Mouse (Mus musculus) forebrain, embryonic 12.5 days (tissue): ENCODE results near the gene Abca5. TPM values are rescaled to one million over a fixed set of nuclear protein-coding genes. Genes with fewer than 3 reads are reported as not detected.
"Not testable (repeated sequence)": the region's sequence is repeated elsewhere in the genome, so short reads cannot be mapped to it uniquely, and the experiment has no call there.

ENCODE experiments used
- ATAC-seq: fragments of 200-750 bp; cut with Nextera tagmentation; 2 replicates; pipeline ENCODE4 v1.8.0; 2017; ENCODE audit warnings: moderate TSS enrichment; ENCODE audit not compliant: low FRiP score
- H3K27ac ChIP-seq: fragments of 300-500 bp; sonication (generic); 2 replicates; pipeline ENCODE4 v1.5.1; 2016; ENCODE audit warnings: mild to moderate bottlenecking
- H3K27me3 ChIP-seq: fragments of 300-500 bp; sonication (generic); 2 replicates; pipeline ENCODE4 v1.6.1; 2016; ENCODE audit warnings: mild to moderate bottlenecking
- H3K36me3 ChIP-seq: fragments of 300-500 bp; sonication (generic); replicated peaks from 2 replicates; pipeline ENCODE4 v1.6.1; 2016; ENCODE audit warnings: mild to moderate bottlenecking
- H3K4me1 ChIP-seq: fragments of 300-500 bp; sonication (generic); 2 replicates; pipeline ENCODE4 v1.6.1; 2016
- H3K4me2 ChIP-seq: fragments of 300-500 bp; sonication (generic); 2 replicates; pipeline ENCODE4 v1.6.1; 2016; ENCODE audit warnings: mild to moderate bottlenecking, moderate library complexity
- H3K4me3 ChIP-seq: fragments of 300-500 bp; sonication (generic); replicated peaks from 2 replicates; pipeline ENCODE4 v1.5.1; 2016; ENCODE audit warnings: mild to moderate bottlenecking
- H3K9ac ChIP-seq: fragments of 300-500 bp; sonication (generic); 2 replicates; pipeline ENCODE4 v1.6.1; 2016; ENCODE audit warnings: mild to moderate bottlenecking
- H3K9me3 ChIP-seq: fragments of 300-500 bp; sonication (generic); 2 replicates; pipeline ENCODE4 v1.6.1; 2016
- WGBS: fragments of 180-500 bp; shearing (Covaris S2); methylation state at CpG from one replicate; pipeline ENCODE4 v1.1.7; 2016; 5-methylcytosine and 5-hydroxymethylcytosine counted together
- polyA plus RNA-seq: library from polyadenylated mRNA; unstranded; fragments of >200 nt; fragmentation: Nextera tagmentation; extraction: Ambion mirVana; gene quantifications from 2 replicates; pipeline ENCODE4 v1.2.1, GENCODE M21; 2016

Gene Abca5
- polyA plus RNA-seq, 1 experiment from 2014 or later, result 4.4 TPM

DNA sequence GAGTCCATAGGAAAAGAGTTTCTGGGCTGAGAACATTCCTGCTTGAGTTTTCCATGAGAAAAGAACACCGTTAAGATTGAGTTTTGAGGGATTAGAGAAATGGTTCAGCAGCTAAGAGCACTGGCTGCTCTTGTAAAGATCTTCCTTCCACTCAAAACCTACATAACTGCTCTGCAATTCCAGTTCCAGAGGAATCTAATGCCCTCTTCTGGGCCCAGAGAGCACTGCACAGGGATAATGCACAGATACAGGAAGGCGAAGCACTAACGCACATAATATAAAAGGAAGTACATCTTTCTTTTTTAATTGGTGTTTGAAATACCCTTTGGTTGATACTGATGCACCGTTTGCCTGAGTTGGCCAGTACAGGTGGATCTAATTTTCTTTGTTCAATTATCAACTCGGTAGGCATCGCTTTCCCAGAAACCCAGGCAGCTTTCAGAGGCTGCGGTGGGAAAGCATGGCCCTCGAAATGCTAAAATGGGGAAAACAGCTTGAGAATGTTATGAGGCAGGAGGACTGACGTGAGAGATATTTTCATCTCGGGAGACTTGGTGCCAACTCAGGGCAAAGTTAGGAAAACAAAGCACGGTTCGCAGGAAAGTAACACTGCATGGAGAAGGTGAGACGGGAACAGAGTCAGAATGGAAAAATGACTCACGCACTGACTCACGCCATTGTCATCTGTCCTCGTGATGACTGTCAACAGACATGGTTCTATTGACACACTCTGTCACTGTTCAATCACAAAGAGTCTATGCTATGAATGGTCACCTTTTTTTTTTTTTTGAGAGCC, 20.4 kb upstream of the Abca5 start:
- Histone ChIP-seq H3K36me3 (no peaks in the 10 kb centered on the region), H3K4me1 (no peaks in the 10 kb centered on the region), H3K27me3 (no peaks in the 10 kb centered on the region), H3K9ac (no peak overlapping the region), H3K27ac (no peak overlapping the region), H3K4me2 (no peak overlapping the region), H3K9me3 (no peaks in the 10 kb centered on the region), H3K4me3 (no peak overlapping the region)
- no peak for ATAC-seq
- WGBS, result 74% methylated on average over 16 of the region's 16 CpGs

DNA sequence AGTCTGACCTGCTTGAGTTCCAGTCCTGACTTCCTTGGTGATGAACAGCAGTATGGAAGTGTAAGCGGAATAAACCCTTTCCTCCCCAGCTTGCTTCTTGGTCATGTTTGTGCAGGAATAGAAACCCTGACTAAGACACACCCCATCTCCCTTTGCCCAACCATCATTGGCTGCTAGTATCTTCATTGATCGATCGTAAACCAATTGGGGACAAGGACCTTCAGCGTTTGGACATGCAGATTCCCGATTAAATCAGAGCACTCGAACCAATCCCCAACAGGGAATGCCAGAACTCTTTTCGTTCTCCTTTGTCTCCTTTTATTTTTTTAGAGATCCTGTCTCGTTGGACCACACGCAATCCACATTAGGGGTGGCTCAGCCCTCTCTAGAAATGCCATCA, 17.6 kb upstream of the Abca5 start:
- WGBS, result 86% methylated on average over 9 of the region's 9 CpGs
- not testable (repeated sequence) for H3K4me1 ChIP-seq

DNA sequence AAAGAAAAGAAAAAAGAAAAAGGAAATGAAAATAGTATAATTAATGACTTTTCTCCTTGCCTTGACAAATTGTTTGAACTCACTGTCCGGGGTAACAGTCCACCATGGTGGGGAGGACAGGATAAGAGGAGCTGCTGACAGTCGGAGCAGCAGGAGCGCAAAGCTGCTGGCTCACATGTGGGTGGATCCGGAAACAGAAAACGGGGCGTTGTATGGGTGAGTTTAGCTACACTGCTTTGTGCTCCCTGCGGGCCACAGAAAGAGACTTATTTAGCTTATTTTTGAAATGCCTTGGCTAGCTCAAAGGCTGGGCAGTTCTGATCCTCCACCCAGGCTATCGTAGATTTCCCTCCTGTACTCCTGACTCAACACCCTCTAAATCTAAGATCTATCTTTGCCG, 16.7 kb upstream of the Abca5 start:
- Histone ChIP-seq H3K27me3 (no peaks in the 10 kb centered on the region), H3K4me1 (no peaks in the 10 kb centered on the region), H3K4me3 (no peak overlapping the region), H3K9ac (no peak overlapping the region), H3K4me2 (no peak overlapping the region), H3K9me3 (no peaks in the 10 kb centered on the region), H3K36me3 (no peaks in the 10 kb centered on the region), H3K27ac (no peak overlapping the region)
- no peak for ATAC-seq
- WGBS, result 79% methylated on average over 9 of the region's 9 CpGs

More for the DNA sequence above, 17.6 kb upstream of the Abca5 start:
- ATAC-seq, H3K27ac ChIP-seq, H3K9me3 ChIP-seq, H3K9ac ChIP-seq, H3K36me3 ChIP-seq, H3K27me3 ChIP-seq, H3K4me3 ChIP-seq, H3K4me2 ChIP-seq: not testable (repeated sequence)

DNA sequence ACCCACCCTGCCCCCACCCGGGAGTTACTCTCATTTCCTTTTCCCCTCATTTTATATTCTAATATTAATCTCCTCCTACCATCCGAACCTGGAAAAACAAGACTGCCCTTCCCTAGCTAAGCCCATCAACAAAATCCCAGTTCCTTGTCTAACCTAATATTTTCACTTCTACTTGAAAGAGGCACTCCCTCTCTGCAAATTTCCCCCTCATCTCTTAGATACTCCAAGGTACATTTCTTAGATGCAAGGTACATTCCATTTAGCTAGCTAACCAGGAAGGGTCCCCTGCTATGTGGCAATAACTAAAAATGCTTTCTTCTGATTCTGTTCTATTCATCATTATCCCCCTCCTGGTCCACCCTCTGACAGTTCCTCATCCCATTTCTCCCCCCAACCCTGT, 10.7 kb upstream of the Abca5 start:
- Histone ChIP-seq H3K9me3 (no peaks in the 10 kb centered on the region), H3K9ac (no peak overlapping the region), H3K27me3 (no peaks in the 10 kb centered on the region), H3K4me2 (no peak overlapping the region), H3K4me1 (no peaks in the 10 kb centered on the region), H3K27ac (no peak overlapping the region), H3K36me3 (no peaks in the 10 kb centered on the region), H3K4me3 (no peak overlapping the region)
- 74% methylated on average over 2 of the region's 2 CpGs for WGBS
- no peak for ATAC-seq

DNA sequence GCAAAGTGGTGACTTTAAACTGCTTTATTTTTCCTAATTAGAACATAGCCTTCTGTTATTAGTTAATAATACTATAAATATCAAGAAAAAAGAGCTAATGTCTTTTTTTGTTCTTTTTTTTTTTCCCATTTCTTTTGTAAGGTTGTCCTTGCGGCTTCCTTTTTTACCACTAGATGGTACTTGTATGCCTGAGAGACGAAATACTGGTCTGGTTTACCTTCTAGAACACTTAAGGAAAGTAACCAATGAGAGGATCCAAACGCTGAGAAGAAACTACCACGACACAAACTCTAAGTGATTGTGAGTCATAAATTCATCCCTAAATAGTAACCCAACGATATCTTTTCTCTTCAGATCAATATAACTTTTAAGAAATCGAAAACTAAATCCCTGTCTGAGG, 10.3 kb upstream of the Abca5 start:
- Histone ChIP-seq H3K4me2 (no peak overlapping the region), H3K9ac (no peak overlapping the region), H3K36me3 (no peaks in the 10 kb centered on the region), H3K4me3 (no peak overlapping the region), H3K27me3 (no peaks in the 10 kb centered on the region), H3K27ac (no peak overlapping the region), H3K9me3 (no peaks in the 10 kb centered on the region), H3K4me1 (no peaks in the 10 kb centered on the region)
- 69% methylated on average over 6 of the region's 6 CpGs for WGBS
- no peak for ATAC-seq

DNA sequence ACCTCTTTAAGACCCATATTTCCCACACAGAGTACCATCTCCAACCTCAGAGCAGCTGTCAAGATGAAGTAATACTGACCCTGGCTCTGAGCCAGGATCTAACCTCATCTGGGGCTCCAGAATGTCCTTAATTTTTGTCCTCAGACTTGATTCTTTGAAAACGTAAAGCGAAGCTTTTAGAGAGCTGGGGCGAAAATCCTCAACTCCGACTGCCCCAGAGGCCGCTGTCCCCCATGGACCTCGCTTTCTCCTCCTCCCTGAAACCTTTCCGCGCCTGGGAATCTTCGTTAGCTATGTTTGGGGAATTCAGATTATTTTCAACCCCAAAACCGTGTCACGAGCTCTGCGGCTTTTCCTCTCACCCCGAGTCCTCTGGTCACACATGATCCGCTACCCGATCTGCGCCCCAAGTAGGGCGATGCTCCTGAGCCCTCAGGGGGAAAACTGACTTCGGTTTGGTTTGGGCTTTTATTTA, 665 bp downstream of the Abca5 start:
- H3K4me1 ChIP-seq, result peaks cover 4% of the 10 kb centered on the region; the same call in 1 of the 2 replicates
- no peaks in the 10 kb centered on the region for H3K36me3 ChIP-seq
- H3K27me3 ChIP-seq, result peaks cover 4% of the 10 kb centered on the region; the same call in 1 of the 2 replicates
- peak; percentile 42 for ATAC-seq
- H3K9me3 ChIP-seq, result no peaks in the 10 kb centered on the region
- peak overlapping the region; percentile 82 for H3K4me3 ChIP-seq
- no peak overlapping the region for H3K27ac ChIP-seq
- WGBS, result under 1% methylated on average over 18 of the region's 18 CpGs
- peak overlapping the region; percentile 85 for H3K4me2 ChIP-seq
- peak overlapping the region; percentile 70 for H3K9ac ChIP-seq

DNA sequence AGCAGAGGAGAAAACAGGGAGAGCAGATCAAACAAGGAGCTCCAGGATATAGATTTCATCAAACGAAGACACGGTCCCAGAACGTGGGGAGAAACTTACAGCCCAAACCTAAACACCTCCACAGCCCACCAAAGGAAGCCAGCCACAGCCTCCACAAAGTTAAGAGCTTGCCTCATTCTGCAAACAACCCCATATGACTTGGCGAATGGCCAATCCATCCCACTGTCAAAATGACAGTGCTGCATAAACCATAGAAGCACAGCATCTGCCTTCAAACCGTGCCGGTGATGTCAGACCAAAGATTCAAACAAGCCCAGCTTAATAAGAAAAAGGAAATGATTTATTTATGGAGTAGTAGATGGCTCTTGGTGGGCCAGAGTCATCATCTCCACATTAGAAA, 7.4 kb downstream of the Abca5 start:
- Histone ChIP-seq H3K4me1 (no peaks in the 10 kb centered on the region), H3K9ac (no peak overlapping the region), H3K27ac (no peak overlapping the region), H3K4me2 (no peak overlapping the region), H3K9me3 (no peaks in the 10 kb centered on the region), H3K36me3 (no peaks in the 10 kb centered on the region), H3K27me3 (no peaks in the 10 kb centered on the region), H3K4me3 (no peak overlapping the region)
- ATAC-seq, result no peak
- 83% methylated on average over 6 of the region's 6 CpGs for WGBS

DNA sequence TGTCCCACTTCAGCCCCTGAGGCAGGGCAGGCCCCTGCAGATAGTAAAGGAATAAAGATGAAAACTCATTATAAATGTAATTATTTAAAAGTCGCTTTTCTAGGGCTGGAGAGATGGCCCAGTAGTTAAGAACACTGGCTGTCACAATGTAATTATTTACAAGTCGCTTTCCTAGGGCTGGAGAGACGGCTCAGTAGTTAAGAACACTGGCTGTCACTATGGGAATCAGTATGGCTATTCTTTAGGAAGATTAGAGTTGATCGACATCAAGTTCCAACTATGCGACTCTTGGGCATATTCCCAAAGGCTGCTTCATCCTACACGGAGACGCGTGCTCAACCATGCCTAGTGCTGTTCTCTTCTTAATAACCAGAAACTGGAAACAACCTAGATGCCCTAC, 15.2 kb downstream of the Abca5 start:
- Histone ChIP-seq H3K4me3 (no peak overlapping the region), H3K9me3 (no peaks in the 10 kb centered on the region), H3K4me2 (no peak overlapping the region), H3K36me3 (no peaks in the 10 kb centered on the region), H3K9ac (no peak overlapping the region), H3K27me3 (no peaks in the 10 kb centered on the region), H3K4me1 (peaks cover 6% of the 10 kb centered on the region), H3K27ac (no peak overlapping the region)
- WGBS, result 34% methylated on average over 8 of the region's 8 CpGs
- no peak for ATAC-seq

DNA sequence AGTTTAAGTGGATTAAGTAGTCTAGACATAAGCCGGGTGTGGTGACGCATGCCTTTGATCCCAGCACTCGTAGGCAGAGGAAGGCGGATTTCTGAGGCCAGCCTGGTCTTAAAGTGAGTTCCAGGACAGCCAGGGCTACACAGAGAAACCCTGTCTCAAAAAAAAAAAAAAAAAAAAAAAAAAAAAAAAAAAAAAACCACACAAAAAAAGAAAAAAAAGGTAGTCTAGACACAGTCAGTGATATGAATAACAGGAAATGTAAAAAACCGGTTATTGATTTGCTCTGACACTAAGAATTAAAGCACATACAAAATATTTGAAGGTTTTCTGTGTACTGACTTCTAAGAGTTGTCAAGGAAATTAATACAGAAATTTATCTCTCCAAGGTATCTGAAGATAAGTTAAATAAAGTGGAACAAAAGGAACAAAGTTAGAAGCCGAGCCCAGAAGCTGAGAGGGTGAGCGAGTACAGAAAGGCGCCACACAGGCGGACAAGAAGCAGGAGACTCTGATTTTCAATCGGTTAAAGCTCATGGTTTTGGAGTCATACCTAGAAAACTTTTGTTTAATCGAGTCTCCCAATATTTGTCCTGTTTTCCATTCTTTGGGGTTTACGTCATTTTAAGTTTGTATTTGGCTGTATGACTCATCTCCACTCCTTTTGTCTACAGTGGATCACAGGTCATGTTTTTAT, 30.9 kb downstream of the Abca5 start:
- no peaks in the 10 kb centered on the region for H3K36me3 ChIP-seq
- WGBS, result 84% methylated on average over 12 of the region's 12 CpGs
- H3K27me3 ChIP-seq, result no peaks in the 10 kb centered on the region
- no peak for ATAC-seq
- no peaks in the 10 kb centered on the region for H3K9me3 ChIP-seq
- H3K4me3 ChIP-seq, result no peak overlapping the region
- no peak overlapping the region for H3K9ac ChIP-seq
- no peak overlapping the region for H3K27ac ChIP-seq
- H3K4me2 ChIP-seq, result no peak overlapping the region
- no peaks in the 10 kb centered on the region for H3K4me1 ChIP-seq

DNA sequence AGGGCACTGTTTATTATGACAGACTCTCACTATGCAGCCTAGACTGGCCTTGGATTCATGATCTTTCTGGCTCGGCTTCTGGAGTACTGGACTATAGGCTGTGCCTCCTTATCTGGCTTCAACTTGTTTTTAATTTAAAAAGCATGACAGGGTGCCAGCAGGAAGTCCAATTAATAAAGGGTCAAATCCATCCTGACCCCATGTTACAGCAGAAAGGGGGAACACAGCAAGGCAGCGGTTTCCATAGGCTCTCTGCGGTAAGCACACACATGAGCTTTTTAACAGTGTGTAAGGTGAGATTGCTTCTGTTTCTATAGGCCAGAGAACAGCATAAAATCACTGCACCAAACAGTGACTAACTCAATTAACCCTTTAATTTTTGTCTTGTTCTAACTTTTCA, 34.1 kb downstream of the Abca5 start:
- no peaks in the 10 kb centered on the region for H3K4me1 ChIP-seq
- H3K4me2 ChIP-seq, result no peak overlapping the region
- no peak overlapping the region for H3K4me3 ChIP-seq
- WGBS, result 30% methylated on average over 3 of the region's 3 CpGs
- no peaks in the 10 kb centered on the region for H3K36me3 ChIP-seq
- ATAC-seq, result no peak
- H3K27me3 ChIP-seq, result no peaks in the 10 kb centered on the region
- no peak overlapping the region for H3K27ac ChIP-seq
- H3K9me3 ChIP-seq, result no peaks in the 10 kb centered on the region
- H3K9ac ChIP-seq, result no peak overlapping the region

DNA sequence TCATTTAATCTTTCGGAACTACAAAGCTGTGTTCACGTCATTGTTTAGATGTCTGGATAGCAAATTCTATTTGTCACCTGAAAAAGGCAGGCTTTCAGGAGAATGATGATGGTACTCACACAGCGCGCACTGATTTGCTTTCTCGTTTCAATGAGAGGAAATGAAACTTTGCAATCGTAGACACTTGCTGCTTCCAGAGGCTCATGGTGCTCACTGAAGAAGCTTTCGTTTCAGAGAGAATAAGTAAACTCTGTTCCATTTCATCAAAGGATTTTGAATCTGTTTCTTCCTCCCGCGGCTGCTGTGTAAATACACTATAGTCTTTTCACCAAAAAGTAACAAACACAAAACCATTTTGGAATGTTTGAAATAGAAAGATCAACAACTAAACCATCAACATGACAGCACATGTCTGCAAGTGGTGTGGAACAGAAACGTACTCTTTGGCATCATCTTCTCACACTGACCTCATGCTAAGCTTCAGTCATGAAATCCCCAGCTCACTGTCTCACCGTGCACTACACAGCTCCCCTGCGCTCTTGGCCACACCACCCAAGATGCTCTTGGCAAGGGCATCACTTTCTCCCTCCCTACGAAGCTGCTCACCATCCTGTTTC, 39.5 kb downstream of the Abca5 start:
- H3K36me3 ChIP-seq, result no peaks in the 10 kb centered on the region
- no peak for ATAC-seq
- no peaks in the 10 kb centered on the region for H3K4me1 ChIP-seq
- no peak overlapping the region for H3K4me3 ChIP-seq
- no peaks in the 10 kb centered on the region for H3K27me3 ChIP-seq
- H3K4me2 ChIP-seq, result no peak overlapping the region
- no peak overlapping the region for H3K27ac ChIP-seq
- H3K9ac ChIP-seq, result no peak overlapping the region
- no peaks in the 10 kb centered on the region for H3K9me3 ChIP-seq
- 88% methylated on average over 13 of the region's 13 CpGs for WGBS

DNA sequence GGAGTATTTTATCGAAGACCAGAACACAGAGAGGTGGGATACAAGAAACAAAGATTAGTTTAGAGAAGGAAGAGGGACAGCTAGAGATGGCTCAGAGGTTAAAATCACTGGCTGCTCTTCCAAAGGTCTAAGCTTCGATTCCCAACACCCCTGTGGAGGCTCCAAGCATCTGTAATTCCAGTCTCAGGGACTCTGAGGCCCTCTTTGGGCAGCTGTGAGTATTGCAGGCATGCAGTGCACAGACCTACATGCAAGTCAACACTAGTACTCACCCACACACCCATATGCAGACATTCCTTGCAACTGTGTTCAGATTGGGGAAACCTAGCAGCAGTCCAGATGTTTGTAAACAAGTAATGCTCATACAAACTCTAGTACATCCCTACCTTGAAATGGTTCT, 46.9 kb downstream of the Abca5 start:
- Histone ChIP-seq H3K36me3 (no peaks in the 10 kb centered on the region), H3K4me1 (no peaks in the 10 kb centered on the region), H3K4me2 (no peak overlapping the region), H3K27ac (no peak overlapping the region), H3K9ac (no peak overlapping the region), H3K27me3 (no peaks in the 10 kb centered on the region), H3K9me3 (no peaks in the 10 kb centered on the region), H3K4me3 (no peak overlapping the region)
- ATAC-seq, result no peak
- WGBS, result 84% methylated on average over 2 of the region's 2 CpGs
